Mouse (Mus musculus) bone marrow macrophage, adult 2 months (primary cell): ENCODE data around the gene Mael.

Source experiments
- CTCF ChIP-seq: IDR thresholded peaks from 2 replicates; pipeline ENCODE4 v1.5.1; 2012; ENCODE audit warnings: low read depth, mild to moderate bottlenecking, low read length, moderate library complexity
- POLR2A ChIP-seq: IDR thresholded peaks from 2 replicates; pipeline ENCODE4 v1.6.1; 2012; ENCODE audit warnings: mild to moderate bottlenecking, low read depth, low read length, borderline replicate concordance

DNA sequence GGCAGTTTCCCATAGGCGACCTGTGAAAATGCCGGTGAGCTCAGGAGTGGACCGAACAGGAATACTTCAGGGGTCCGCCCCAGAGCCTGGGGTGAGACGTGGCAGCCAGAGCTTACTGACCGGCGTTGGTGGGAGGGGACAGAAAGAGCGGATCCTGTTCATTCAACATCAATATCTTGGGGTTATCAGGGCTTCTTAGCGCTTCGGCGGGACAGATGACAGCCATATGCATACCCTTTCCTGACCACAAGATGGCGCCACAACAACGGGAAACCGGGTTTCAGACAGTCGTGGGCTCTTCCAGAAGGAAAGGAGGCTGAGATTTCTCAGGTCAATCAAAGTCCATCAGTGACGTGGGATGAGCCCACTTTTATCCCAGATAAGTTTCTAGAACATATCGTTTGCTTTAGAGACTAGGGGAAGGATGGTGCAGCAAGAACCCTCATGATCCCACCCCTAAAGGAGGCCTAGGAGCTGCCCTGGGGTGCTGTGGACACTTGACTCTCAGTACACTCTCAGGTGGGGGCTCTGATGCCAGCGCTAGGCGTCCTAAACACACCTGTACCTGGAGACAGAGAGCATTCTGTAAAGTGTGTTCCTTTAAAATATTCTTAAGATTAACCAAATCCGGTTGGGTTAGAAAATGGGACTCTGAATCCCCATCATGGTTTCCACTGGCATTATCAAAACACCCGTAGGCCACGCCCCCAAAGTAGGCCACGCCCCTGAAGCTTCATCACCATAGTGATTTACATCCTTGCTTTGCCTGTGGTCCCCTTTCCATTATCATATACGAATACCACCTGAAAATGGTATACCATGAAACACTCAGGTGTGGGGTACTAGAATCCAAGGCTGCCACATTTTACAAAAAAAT is 77.7 kb downstream of the Mael start:
- TF ChIP-seq POLR2A: no peak
- peak; percentile 69 for TF ChIP-seq CTCF
